Comparison of ENCODE assay signal across 8 mouse cellular contexts in genomic region chr8:84614512-84615223, GRCm38 (mm10). TPM values are rescaled to one million over a fixed set of nuclear protein-coding genes. Genes with fewer than 3 reads are reported as not detected.
DNase-seq lines count a peak whose midpoint lies in the region; ATAC-seq and TF ChIP-seq lines count a peak whose summit lies in the region.

No protein-coding gene starts in this region.

- H3K9ac ChIP-seq in liver, postnatal 0 days (replicated peaks), result no peak overlapping the region
- no peak overlapping the region for H3K9ac ChIP-seq in liver, embryonic 11.5 days (ENCODE audit: low read depth, low read length)
- no peak overlapping the region for H3K9ac ChIP-seq in embryonic facial prominence, embryonic 11.5 days (replicated peaks; ENCODE audit: low read length)

- DNase-seq in cerebellum, adult 11-12 months, result peak; percentile 41
- DNase-seq in cerebellum, postnatal 4 days (ENCODE audit: low spot score in 2 of 2), result no peak
- DNase-seq in liver, postnatal 0 days, result no peak
- DNase-seq in liver, embryonic 11.5 days (ENCODE audit: low spot score), result no peak
- peak; percentile 74 for DNase-seq in embryonic facial prominence, embryonic 11.5 days (ENCODE audit: low spot score)
- DNase-seq in lung, postnatal 14 days, result peak; percentile 50
- DNase-seq in adrenal gland, adult 8-10 months, result no peak
- no peak for DNase-seq in urinary bladder, adult 2 months (ENCODE audit: low spot score)

- H3K4me1 ChIP-seq in liver, postnatal 0 days (ENCODE audit: insufficient read depth), result no peaks in the 10 kb centered on the region
- H3K4me1 ChIP-seq in liver, embryonic 11.5 days (replicated peaks; ENCODE audit: control insufficient read depth, insufficient read depth, low read length), result no peaks in the 10 kb centered on the region; the same call in 1 of the 2 replicates
- peaks cover 5% of the 10 kb centered on the region for H3K4me1 ChIP-seq in embryonic facial prominence, embryonic 11.5 days (ENCODE audit: control insufficient read depth, insufficient read depth, low read length)

- H3K27ac ChIP-seq in liver, postnatal 0 days (ENCODE audit: low read depth), result no peak overlapping the region
- H3K27ac ChIP-seq in liver, embryonic 11.5 days (ENCODE audit: low read depth, low read length), result no peak overlapping the region
- no peak overlapping the region for H3K27ac ChIP-seq in embryonic facial prominence, embryonic 11.5 days (replicated peaks; ENCODE audit: low read depth, low read length)

- no peak for TF ChIP-seq EP300 in liver, postnatal 0 days (IDR thresholded peaks at IDR 0.05; ENCODE audit: low read depth)

- ATAC-seq in liver, postnatal 0 days, result no peak
- no peak for ATAC-seq in liver, embryonic 11.5 days (replicated peaks; ENCODE audit: low FRiP score)
- no peak for ATAC-seq in embryonic facial prominence, embryonic 11.5 days (replicated peaks; ENCODE audit: insufficient number of reproducible peaks, low FRiP score, low TSS enrichment, low read depth)

- peaks cover 10% of the 10 kb centered on the region for H3K27me3 ChIP-seq in liver, postnatal 0 days (ENCODE audit: insufficient read depth, low read length)
- peaks cover 51% of the 10 kb centered on the region for H3K27me3 ChIP-seq in liver, embryonic 11.5 days (replicated peaks; ENCODE audit: control insufficient read depth, insufficient read depth, low read length)
- H3K27me3 ChIP-seq in embryonic facial prominence, embryonic 11.5 days (ENCODE audit: control insufficient read depth, insufficient read depth, low read length), result peaks cover 4% of the 10 kb centered on the region; the same call in 1 of the 2 replicates

- no peaks in the 10 kb centered on the region for H3K9me3 ChIP-seq in liver, postnatal 0 days (ENCODE audit: low read length)
- no peaks in the 10 kb centered on the region for H3K9me3 ChIP-seq in liver, embryonic 11.5 days (ENCODE audit: control insufficient read depth, low read length)
- no peaks in the 10 kb centered on the region for H3K9me3 ChIP-seq in embryonic facial prominence, embryonic 11.5 days (replicated peaks; ENCODE audit: control insufficient read depth, low read length)

- no peaks in the 10 kb centered on the region for H3K36me3 ChIP-seq in liver, postnatal 0 days (replicated peaks; ENCODE audit: insufficient read depth, low read length)
- H3K36me3 ChIP-seq in liver, embryonic 11.5 days (ENCODE audit: control insufficient read depth, insufficient read depth, low read length), result no peaks in the 10 kb centered on the region
- H3K36me3 ChIP-seq in embryonic facial prominence, embryonic 11.5 days (replicated peaks; ENCODE audit: control insufficient read depth, insufficient read depth, low read depth, low read length), result no peaks in the 10 kb centered on the region

- no peak overlapping the region for H3K4me3 ChIP-seq in liver, postnatal 0 days (ENCODE audit: low read depth, low read length)
- no peak overlapping the region for H3K4me3 ChIP-seq in liver, embryonic 11.5 days (ENCODE audit: low read depth, low read length)
- H3K4me3 ChIP-seq in embryonic facial prominence, embryonic 11.5 days (ENCODE audit: low read depth, low read length), result no peak overlapping the region

- TF ChIP-seq CTCF in liver, postnatal 0 days (IDR thresholded peaks at IDR 0.05; ENCODE audit: low read depth), result peak; percentile 68

- H3K4me2 ChIP-seq in liver, postnatal 0 days (ENCODE audit: low read depth, low read length), result no peak overlapping the region
- no peak overlapping the region for H3K4me2 ChIP-seq in liver, embryonic 11.5 days
- H3K4me2 ChIP-seq in embryonic facial prominence, embryonic 11.5 days (ENCODE audit: low read depth, low read length), result no peak overlapping the region

- WGBS in liver, postnatal 0 days (ENCODE audit: insufficient replicate concordance), result 30% methylated on average over 16 of the region's 16 CpGs
- WGBS in liver, embryonic 11.5 days, result 29% methylated on average over 16 of the region's 16 CpGs
- 31% methylated on average over 16 of the region's 16 CpGs for WGBS in embryonic facial prominence, embryonic 11.5 days

RNA-seq across cellular contexts. Expression of gene Ier2, which starts 48.0 kb away (rescaled TPM):
- 32.3 and 32.9 TPM in 2 replicates for polyA plus RNA-seq in liver, postnatal 0 days (2015; fragmentation: Nextera tagmentation; extraction: Ambion mirVana)
- polyA plus RNA-seq in liver, embryonic 11.5 days (2014; fragmentation: Nextera tagmentation; extraction: Ambion mirVana), result 46.5 and 50.1 TPM in 2 replicates
- polyA plus RNA-seq in embryonic facial prominence, embryonic 11.5 days (2014; fragmentation: Nextera tagmentation; extraction: Ambion mirVana), result 86.9 and 89.6 TPM in 2 replicates
- total RNA-seq in adrenal gland, adult 8-10 months (2022), result 10 to 100 TPM; 18.3 to 48.9 (median 22.3) TPM
- polyA plus RNA-seq in urinary bladder, adult 2 months (2012; rRNA removed), result 14.7 and 23.3 TPM in 2 replicates

Comparison
In these comparisons a context has a peak if more than half of its experiments do, and no peak if none do; other contexts are left out.
1. DNase-seq: peak in cerebellum, adult 11-12 months (single experiment), embryonic facial prominence, embryonic 11.5 days (single experiment) and lung, postnatal 14 days (single experiment); none in cerebellum, postnatal 4 days (0 of 2), liver, postnatal 0 days (single experiment), liver, embryonic 11.5 days (single experiment), adrenal gland, adult 8-10 months (single experiment) and urinary bladder, adult 2 months (single experiment).